ENCODE assay signal across 28 mouse cellular contexts in the genomic region with DNA sequence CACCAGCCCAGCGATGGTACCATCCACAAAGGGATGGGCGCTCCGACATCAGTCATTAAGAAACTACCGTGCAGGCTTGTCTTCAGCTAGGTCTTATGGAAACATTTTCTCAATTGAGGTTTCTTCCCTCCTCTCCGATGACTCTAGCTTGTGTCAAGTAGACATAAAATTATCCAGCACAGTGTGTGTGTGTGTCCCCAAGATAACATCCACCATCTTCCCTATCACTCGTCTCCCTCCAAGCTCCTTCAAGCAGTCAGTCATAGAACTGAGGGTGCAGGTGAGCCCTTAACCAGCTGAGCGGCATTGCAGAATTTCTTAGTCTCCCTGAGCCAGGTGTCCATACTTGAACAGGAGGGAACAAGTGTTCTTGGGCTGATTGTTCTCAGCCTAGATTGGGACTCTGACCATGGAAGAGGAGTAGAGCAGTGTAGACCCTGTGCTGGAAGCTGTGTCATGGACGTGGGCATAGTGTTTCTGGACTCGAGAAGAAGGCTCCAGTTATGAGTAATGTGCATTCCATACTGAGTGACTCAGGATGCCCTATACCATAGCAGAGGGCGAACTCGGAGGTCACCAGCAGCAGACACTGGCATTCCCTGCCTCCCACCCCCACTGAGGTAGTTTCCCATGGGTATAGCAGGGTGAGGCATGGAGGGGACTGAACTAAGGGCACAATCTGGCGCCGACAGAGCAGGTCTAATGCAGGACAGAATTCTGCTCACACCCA. TPM values are rescaled to one million over a fixed set of nuclear protein-coding genes. Genes with fewer than 3 reads are reported as not detected.
DNase-seq lines count a peak whose midpoint lies in the region; ATAC-seq and TF ChIP-seq lines count a peak whose summit lies in the region.
"Had no signal": no experiment of that assay in that cellular context is flagged by ENCODE, and none has a peak within 500 bp of the region (broad histone marks: within the 10 kb centered on the region; RNA-seq: fewer than 3 reads in every experiment).

No protein-coding gene starts in this region.

- TF ChIP-seq CTCF in Patski (IDR thresholded peaks at IDR 0.05), result no peak
- no peak for TF ChIP-seq CTCF in liver, embryonic 14.5 days (IDR thresholded peaks at IDR 0.05; ENCODE audit: low read depth)

- in situ Hi-C loops in Patski (cut with MboI; ENCODE audit: low pct_unique_long_range_greater_than_20kb), result no loop called here

- CTCF ChIA-PET in Patski (lab: Charles Lee), result interaction anchor here (1.3 kb wide), 1 partner anchor 8 kb away, joined by 3 read pairs; no protein-coding TSS in a partner anchor

- no peak overlapping the region for H3K4me3 ChIP-seq in forebrain, embryonic 10.5 days
- H3K4me3 ChIP-seq in forebrain, embryonic 14.5 days (ENCODE audit: low read depth, low read length), result no peak overlapping the region
- no peak overlapping the region for H3K4me3 ChIP-seq in liver, embryonic 14.5 days (ENCODE audit: insufficient read depth in 1 of 2, low read depth in 2 of 2, low read length in 2 of 2)
- H3K4me3 ChIP-seq: hindbrain, embryonic 10.5 days; hindbrain, embryonic 15.5 days had no signal

- H3K27ac ChIP-seq in forebrain, embryonic 10.5 days, result peak overlapping the region; percentile 31; the same call in 1 of the 2 replicates
- H3K27ac ChIP-seq in forebrain, embryonic 14.5 days (ENCODE audit: low read depth, low read length), result no peak overlapping the region
- no peak overlapping the region for H3K27ac ChIP-seq in liver, embryonic 14.5 days
- H3K27ac ChIP-seq: hindbrain, embryonic 10.5 days; hindbrain, embryonic 15.5 days; stomach, postnatal 0 days had no signal

- H3K9me3 ChIP-seq in forebrain, embryonic 10.5 days, result no peaks in the 10 kb centered on the region
- H3K9me3 ChIP-seq in forebrain, embryonic 14.5 days (replicated peaks; ENCODE audit: control insufficient read depth, low read length), result no peaks in the 10 kb centered on the region
- H3K9me3 ChIP-seq in liver, embryonic 14.5 days (ENCODE audit: control insufficient read depth, low read length), result no peaks in the 10 kb centered on the region
- H3K9me3 ChIP-seq: hindbrain, embryonic 10.5 days; hindbrain, embryonic 15.5 days had no signal

- ATAC-seq in forebrain, embryonic 14.5 days, result no peak
- ATAC-seq in Patski, result peak; percentile 13
- peak; percentile 41; the same call in 1 of the 2 replicates for ATAC-seq in liver, embryonic 14.5 days (ENCODE audit: insufficient read depth)
- ATAC-seq in erythroid progenitor cell, adult 5-6 weeks (replicated peaks; ENCODE audit: low FRiP score, poor library complexity, severe bottlenecking), result no peak
- ATAC-seq: forebrain, embryonic 16.5 days; inflammation-experienced regulatory T-cells, adult 6 months had no signal

- WGBS in forebrain, embryonic 10.5 days, result 92% methylated on average over 13 of the region's 13 CpGs
- 93% methylated on average over 13 of the region's 13 CpGs for WGBS in forebrain, embryonic 14.5 days
- WGBS in liver, embryonic 14.5 days (ENCODE audit: insufficient replicate concordance), result 56% methylated on average over 13 of the region's 13 CpGs

- POLR2A ChIA-PET in Patski (lab: Charles Lee), result interaction anchor here (1.5 kb wide), 1 partner anchor 31 kb away, joined by 3 read pairs; no protein-coding TSS in a partner anchor

- peaks cover 7% of the 10 kb centered on the region; the same call in 1 of the 2 replicates for H3K36me3 ChIP-seq in forebrain, embryonic 10.5 days (replicated peaks)
- no peaks in the 10 kb centered on the region for H3K36me3 ChIP-seq in forebrain, embryonic 14.5 days (ENCODE audit: control insufficient read depth, insufficient read depth, low read length)
- H3K36me3 ChIP-seq in liver, embryonic 14.5 days (replicated peaks; ENCODE audit: control insufficient read depth, insufficient read depth, low read depth), result no peaks in the 10 kb centered on the region
- H3K36me3 ChIP-seq: hindbrain, embryonic 10.5 days; hindbrain, embryonic 15.5 days had no signal

- H3K27me3 ChIP-seq in forebrain, embryonic 10.5 days (ENCODE audit: poor library complexity, severe bottlenecking), result no peaks in the 10 kb centered on the region
- H3K27me3 ChIP-seq in forebrain, embryonic 14.5 days (replicated peaks; ENCODE audit: control insufficient read depth, insufficient read depth, low read length), result no peaks in the 10 kb centered on the region
- H3K27me3 ChIP-seq in Patski, result no peaks in the 10 kb centered on the region
- H3K27me3 ChIP-seq in liver, embryonic 14.5 days (ENCODE audit: control insufficient read depth, insufficient read depth, low read length), result no peaks in the 10 kb centered on the region
- H3K27me3 ChIP-seq: hindbrain, embryonic 15.5 days had no signal

- H3K9ac ChIP-seq in forebrain, embryonic 14.5 days (ENCODE audit: low read length), result no peak overlapping the region
- H3K9ac ChIP-seq in liver, embryonic 14.5 days (replicated peaks), result no peak overlapping the region
- H3K9ac ChIP-seq: hindbrain, embryonic 15.5 days; lung, embryonic 14.5 days had no signal

- H3K4me1 ChIP-seq in forebrain, embryonic 10.5 days, result peaks cover 40% of the 10 kb centered on the region
- peaks cover 15% of the 10 kb centered on the region for H3K4me1 ChIP-seq in forebrain, embryonic 14.5 days (ENCODE audit: control insufficient read depth, insufficient read depth, low read length)
- peaks cover 24 to 59% of the 10 kb centered on the region in 2 experiments for H3K4me1 ChIP-seq in liver, embryonic 14.5 days (replicated peaks; ENCODE audit: control insufficient read depth in 2 of 2, insufficient read depth in 2 of 2, low read length in 1 of 2)

- 0 out of 2 replicates have a peak, but pooled peaks have one; percentile 26 for TF ChIP-seq EP300 in liver, embryonic 14.5 days (IDR thresholded peaks at IDR 0.05; ENCODE audit: low read depth)

- DNase-seq in forebrain, embryonic 10.5 days (ENCODE audit: extremely low spot score, low spot score), result no peak
- no peak for DNase-seq in forebrain, embryonic 14.5 days (ENCODE audit: low spot score)
- DNase-seq in 3134 (ENCODE audit: extremely low read depth, insufficient read length, low spot score) (peak; percentile 56), Patski (ENCODE audit: low read depth, low spot score) (no peak)
- no peak for DNase-seq in liver, embryonic 14.5 days (ENCODE audit: low read depth in 3 of 3, low spot score in 3 of 3)
- DNase-seq in gastrocnemius, adult 8-10 months (ENCODE audit: low spot score in 2 of 2), result no peak
- DNase-seq in frontal cortex, postnatal 10 days (ENCODE audit: low spot score in 2 of 2), result no peak
- DNase-seq: adrenal gland, adult 8-10 months; cerebellum, adult 11 months; cerebellum, adult 9-10 months; embryo, embryonic 11 days; gastrocnemius, postnatal 10 days; heart, postnatal 14 days; kidney, adult 18-20 months; kidney, postnatal 36 days; lung, embryonic 14.5 days; lung, postnatal 36 days; midbrain, embryonic 14.5 days; right cerebral cortex, adult 18-20 months; spleen, adult 18-20 months; thymus, adult 18-20 months; thymus, postnatal 25 days had no signal

- H3K4me2 ChIP-seq in forebrain, embryonic 14.5 days (ENCODE audit: low read length), result no peak overlapping the region
- no peak overlapping the region for H3K4me2 ChIP-seq in liver, embryonic 14.5 days (ENCODE audit: low read depth)
- H3K4me2 ChIP-seq: hindbrain, embryonic 15.5 days; lung, embryonic 14.5 days had no signal

RNA-seq across cellular contexts. Expression of a gene that starts 32.0 kb away (rescaled TPM):
- polyA plus RNA-seq in forebrain, embryonic 10.5 days (2016; fragmentation: Nextera tagmentation; extraction: Ambion mirVana), result 36.7 and 36.8 TPM in 2 replicates
- 33.3 and 40.0 TPM in 2 replicates for polyA plus RNA-seq in forebrain, embryonic 14.5 days (2014; fragmentation: Nextera tagmentation; extraction: Ambion mirVana)
- polyA plus RNA-seq in Patski (2021), result 39.5 TPM
- 16.2 and 16.6 TPM in 2 replicates for polyA plus RNA-seq in liver, embryonic 14.5 days (2012; rRNA removed)
- polyA plus RNA-seq in liver, embryonic 14.5 days (2014; fragmentation: Nextera tagmentation; extraction: Ambion mirVana), result 13.6 and 14.7 TPM in 2 replicates
- 18.7 and 27.2 TPM in 2 replicates for total RNA-seq in erythroid progenitor cell, adult 5-6 weeks (2015; ENCODE audit: low replicate concordance)
- 3.6 and 5.9 TPM in 2 replicates for total RNA-seq in erythroid progenitor cell, adult 5-6 weeks (2017; ENCODE audit: low replicate concordance)
- 1 to 10 TPM; 3.4 to 3.9 (median 3.5) TPM for total RNA-seq in gastrocnemius, adult 8-10 months (2022)

Comparison
In these comparisons a context has a peak if more than half of its experiments do, and no peak if none do; other contexts are left out.
1. ATAC-seq: peak in Patski (single experiment) and liver, embryonic 14.5 days (single experiment); none in forebrain, embryonic 14.5 days (single experiment) and erythroid progenitor cell, adult 5-6 weeks (single experiment).